Mouse (Mus musculus) ES-E14 (cell line): ENCODE data around the gene Gtf3c6.

Experiments used
- HCFC1 ChIP-seq: IDR thresholded peaks from 2 replicates; pipeline ENCODE4 v1.6.1; 2012; ENCODE audit warnings: low read length, inconsistent platforms, borderline replicate concordance; ENCODE audit not compliant: insufficient read depth
- ZNF384 ChIP-seq: IDR thresholded peaks from 2 replicates; pipeline ENCODE4 v1.6.1; 2012; ENCODE audit warnings: low read depth, low read length, inconsistent platforms

- no peak for TF ChIP-seq ZNF384
- TF ChIP-seq HCFC1 = peak; percentile 85
Measured at GRCm38 (mm10) chr10:40257414-40258255, at the start of gene Gtf3c6.
